Mouse (Mus musculus) ES-Bruce4 (cell line): ENCODE measurements around the gene Vcl.

Experiments
- CTCF ChIP-seq: IDR thresholded peaks from one replicate; pipeline ENCODE4 v1.8.1; 2011; ENCODE audit warnings: low read depth, low read length
- POLR2A ChIP-seq: IDR thresholded peaks from one replicate; pipeline ENCODE4 v1.8.1; 2011; ENCODE audit warnings: low read length; ENCODE audit not compliant: insufficient read depth

DNA sequence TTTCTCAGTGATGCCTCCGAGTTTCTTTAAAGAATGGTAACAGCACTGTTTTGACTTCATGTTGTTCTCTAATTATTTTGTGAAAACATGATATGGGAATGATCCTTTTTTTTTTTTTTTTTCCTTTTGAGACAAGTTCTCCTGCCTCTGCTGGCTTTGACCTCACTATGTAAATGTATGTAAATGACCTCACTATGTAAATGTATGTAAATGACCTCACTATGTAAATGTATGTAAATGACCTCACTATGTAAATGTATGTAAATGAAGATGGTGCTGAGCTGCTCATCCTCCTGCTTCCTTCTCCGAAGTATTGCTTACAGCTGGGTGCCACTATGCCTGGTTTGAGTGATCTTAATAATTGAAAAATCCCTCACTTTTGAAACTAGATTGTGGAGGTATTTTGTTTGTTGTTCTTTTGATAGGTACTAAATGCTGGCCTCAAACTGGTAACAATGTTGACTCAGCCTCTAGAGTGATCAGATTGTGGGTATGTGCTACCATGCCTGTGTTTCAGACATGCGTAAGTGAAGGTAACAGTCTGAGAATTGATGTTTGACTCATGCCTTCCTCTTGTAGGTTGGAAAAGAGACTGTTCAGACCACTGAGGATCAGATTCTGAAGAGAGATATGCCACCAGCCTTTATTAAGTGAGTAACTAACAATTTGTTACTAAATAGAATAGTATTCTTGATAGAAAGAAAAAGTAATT is 37.9 kb downstream of the Vcl start:
- TF ChIP-seq CTCF, result no peak
- no peak for TF ChIP-seq POLR2A
